Mouse (Mus musculus) C2C12 (cell line): Measurements from ENCODE around the gene Hbs1l. TPM values are rescaled to one million over a fixed set of nuclear protein-coding genes. Genes with fewer than 3 reads are reported as not detected.
A peak's percentile ranks its signal among the peaks of the same experiment; 100 is the strongest.

Source experiments
- H3K27me3 ChIP-seq: one replicate; pipeline ENCODE4 v1.6.1; 2011; ENCODE audit not compliant: control insufficient read depth, insufficient read depth, insufficient read length
- H3K36me3 ChIP-seq: one replicate; pipeline ENCODE4 v1.6.1; 2011; ENCODE audit not compliant: control insufficient read depth, insufficient read depth
- H3K4me3 ChIP-seq: one replicate; pipeline ENCODE4 v1.5.1; 2011; ENCODE audit warnings: mild to moderate bottlenecking, control low read depth; ENCODE audit not compliant: poor library complexity, insufficient read depth, severe bottlenecking
- H3K79me2 ChIP-seq: one replicate; pipeline ENCODE4 v1.6.1; 2011; ENCODE audit not compliant: control insufficient read depth, insufficient read depth
- H3K79me3 ChIP-seq: one replicate; pipeline ENCODE4 v1.6.1; 2011; ENCODE audit warnings: low read depth, control low read depth
- H3ac ChIP-seq: one replicate; pipeline ENCODE3; 2011; ENCODE audit warnings: low read depth; ENCODE audit not compliant: control insufficient read depth, insufficient read length
- CEBPB ChIP-seq: IDR thresholded peaks from one replicate; pipeline ENCODE4 v1.6.1; 2011; ENCODE audit warnings: low read depth, mild to moderate bottlenecking, control low read depth, moderate library complexity
- CTCF ChIP-seq: IDR thresholded peaks from one replicate; pipeline ENCODE4 v1.5.1; 2011; ENCODE audit not compliant: control insufficient read depth, insufficient read depth, insufficient read length
- FOSL1 ChIP-seq: IDR thresholded peaks from one replicate; pipeline ENCODE4 v1.8.0; 2011; ENCODE audit warnings: mild to moderate bottlenecking, low read length; ENCODE audit not compliant: poor library complexity, insufficient read depth, severe bottlenecking
- MAX ChIP-seq: IDR thresholded peaks from one replicate; pipeline ENCODE4 v1.6.1; 2011; ENCODE audit warnings: mild to moderate bottlenecking, control low read depth
- MYOD1 ChIP-seq: IDR thresholded peaks from one replicate; pipeline ENCODE4 v1.6.1; 2011; ENCODE audit warnings: low read depth; ENCODE audit not compliant: control insufficient read depth, insufficient read length
- MYOG ChIP-seq: IDR thresholded peaks from one replicate; pipeline ENCODE4 v1.6.1; 2011; ENCODE audit not compliant: control insufficient read depth, insufficient read length; ENCODE audit errors: extremely low read depth
- USF1 ChIP-seq: IDR thresholded peaks from one replicate; pipeline ENCODE4 v1.6.1; 2011; ENCODE audit warnings: low read depth, mild to moderate bottlenecking, control low read depth, moderate library complexity
- polyA plus RNA-seq: library from polyadenylated mRNA; unstranded; fragments of >200 nt; fragmentation: generic; extraction: Trizol; gene quantifications from one replicate; pipeline ENCODE4 v1.2.1, GENCODE M21; 2012; ENCODE audit warnings: missing spikeins

Hbs1l gene
- polyA plus RNA-seq, 1 experiment: 42.7 TPM

DNA sequence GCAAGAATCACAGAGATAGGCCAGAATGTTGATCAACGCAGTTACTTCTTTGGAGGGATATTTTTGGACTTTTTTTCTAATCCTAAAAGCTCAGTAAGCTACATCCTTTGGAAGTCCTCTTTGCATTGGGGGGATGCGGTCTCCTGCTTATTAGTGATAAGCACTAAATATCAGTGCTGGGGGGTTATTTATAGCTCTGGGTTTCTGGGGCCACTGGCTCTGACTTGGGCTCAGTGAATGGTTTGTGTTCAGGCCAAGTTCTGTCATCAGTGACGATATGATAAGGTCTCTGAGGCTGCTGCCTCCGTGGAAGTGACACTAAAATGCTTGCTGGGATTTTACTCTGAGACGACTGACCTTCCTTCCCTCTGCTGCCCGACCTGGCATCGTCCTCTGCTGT is 104.3 kb downstream of the Hbs1l start:
- no peaks in the 10 kb centered on the region for H3K79me2 ChIP-seq

GRCm38 (mm10) chr10:21400453-21400852 is 104.7 kb downstream of the Hbs1l start:
- H3K79me3 ChIP-seq: no peaks in the 10 kb centered on the region
- no peak overlapping the region for H3ac ChIP-seq
- H3K4me3 ChIP-seq: no peak overlapping the region
- H3K79me2 ChIP-seq: no peaks in the 10 kb centered on the region
- TF ChIP-seq FOSL1 (no peak), MYOD1 (no peak), CTCF (no peak)
- H3K27me3 ChIP-seq: no peaks in the 10 kb centered on the region
- no peaks in the 10 kb centered on the region for H3K36me3 ChIP-seq

More for the DNA sequence above, 104.3 kb downstream of the Hbs1l start:
- TF ChIP-seq CEBPB: no peak
- no peak for TF ChIP-seq CTCF
- TF ChIP-seq MYOG: no peak
- TF ChIP-seq FOSL1: no peak
- TF ChIP-seq MYOD1: no peak
- TF ChIP-seq MAX: no peak
- no peak for TF ChIP-seq USF1
- no peak overlapping the region for H3ac ChIP-seq
- no peak overlapping the region for H3K4me3 ChIP-seq
- no peaks in the 10 kb centered on the region for H3K36me3 ChIP-seq
- H3K79me3 ChIP-seq: no peaks in the 10 kb centered on the region
- H3K27me3 ChIP-seq: no peaks in the 10 kb centered on the region

DNA sequence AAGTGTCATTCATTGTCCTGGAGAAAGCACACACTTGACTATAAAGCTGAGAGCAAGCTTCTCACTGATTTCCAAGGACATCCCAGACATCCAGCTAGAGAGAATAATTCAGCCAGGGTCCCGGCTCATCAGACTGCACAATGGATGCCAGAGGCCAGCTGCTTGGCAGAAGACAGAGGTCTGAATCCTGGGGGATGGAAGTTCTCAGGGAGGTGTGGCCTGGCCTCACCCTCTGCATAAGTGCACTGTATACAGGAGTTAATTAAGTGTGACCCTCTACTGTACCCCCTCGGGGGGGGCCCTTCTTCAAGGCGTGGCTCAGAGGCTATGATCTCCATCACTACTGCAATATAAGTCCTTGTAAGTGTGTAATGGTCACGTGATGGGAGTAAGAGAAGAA is 105.5 kb downstream of the Hbs1l start:
- H3K79me3 ChIP-seq: no peaks in the 10 kb centered on the region
- H3ac ChIP-seq: no peak overlapping the region
- H3K27me3 ChIP-seq: no peaks in the 10 kb centered on the region
- TF ChIP-seq FOSL1 (no peak), CTCF (no peak), MYOD1 (no peak), CEBPB (no peak), MYOG (no peak), MAX (no peak), USF1 (no peak)
- H3K79me2 ChIP-seq: no peaks in the 10 kb centered on the region
- no peak overlapping the region for H3K4me3 ChIP-seq
- no peaks in the 10 kb centered on the region for H3K36me3 ChIP-seq

- Histone ChIP-seq H3ac (no peak overlapping the region), H3K36me3 (no peaks in the 10 kb centered on the region), H3K79me2 (no peaks in the 10 kb centered on the region), H3K27me3 (no peaks in the 10 kb centered on the region), H3K4me3 (no peak overlapping the region), H3K79me3 (no peaks in the 10 kb centered on the region)
- TF ChIP-seq MAX: no peak
- no peak for TF ChIP-seq MYOG
- no peak for TF ChIP-seq USF1
- TF ChIP-seq MYOD1: no peak
Measured at GRCm38 (mm10) chr10:21404822-21405221, 109.0 kb downstream of the Hbs1l start.

DNA sequence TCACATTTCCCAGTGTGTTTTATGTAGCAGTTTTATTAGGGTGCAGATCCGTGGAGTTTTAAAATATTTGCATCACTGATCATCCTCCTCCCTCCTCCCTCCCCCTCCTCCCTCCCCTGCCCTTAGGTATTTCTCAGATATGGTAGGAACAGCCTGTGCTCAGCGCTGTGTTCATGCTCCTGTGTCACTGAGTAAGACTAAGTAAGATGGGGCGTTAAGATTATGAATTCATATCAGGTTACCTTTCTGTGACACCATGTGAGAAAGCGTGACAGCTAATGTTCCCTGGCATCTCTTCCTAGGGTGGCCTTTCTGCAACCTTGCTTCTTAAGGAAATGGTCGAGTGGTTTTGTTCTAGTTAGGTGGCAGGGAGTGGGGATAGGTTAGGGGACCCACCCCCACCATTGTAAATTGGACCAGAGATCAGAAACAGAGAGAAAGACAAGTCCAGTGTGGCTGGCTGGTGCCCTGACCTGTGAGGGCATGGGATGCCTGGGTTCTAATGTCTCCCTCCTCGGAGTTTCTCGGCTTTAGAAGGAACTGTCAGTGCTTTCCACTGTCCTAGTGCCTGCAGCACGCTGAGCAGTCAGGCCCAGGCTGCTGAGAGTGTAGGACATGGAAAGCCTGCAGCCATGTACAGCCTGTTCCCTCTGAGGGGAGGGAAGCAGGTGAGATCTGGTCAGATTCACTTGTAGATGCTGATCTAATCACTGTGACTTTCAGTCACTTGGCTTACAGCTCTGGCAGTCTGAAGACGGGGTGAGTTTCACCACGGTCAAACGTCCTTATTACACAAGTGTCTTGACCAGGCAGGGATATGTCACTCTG is 110.1 kb downstream of the Hbs1l start:
- TF ChIP-seq MYOG: no peak
- no peak for TF ChIP-seq CTCF
- no peak for TF ChIP-seq CEBPB
- no peak for TF ChIP-seq MYOD1
- TF ChIP-seq MAX: no peak
- no peak for TF ChIP-seq FOSL1
- TF ChIP-seq USF1: no peak
- Histone ChIP-seq H3ac (no peak overlapping the region), H3K36me3 (no peaks in the 10 kb centered on the region), H3K79me2 (no peaks in the 10 kb centered on the region), H3K4me3 (no peak overlapping the region), H3K27me3 (no peaks in the 10 kb centered on the region), H3K79me3 (no peaks in the 10 kb centered on the region)

DNA sequence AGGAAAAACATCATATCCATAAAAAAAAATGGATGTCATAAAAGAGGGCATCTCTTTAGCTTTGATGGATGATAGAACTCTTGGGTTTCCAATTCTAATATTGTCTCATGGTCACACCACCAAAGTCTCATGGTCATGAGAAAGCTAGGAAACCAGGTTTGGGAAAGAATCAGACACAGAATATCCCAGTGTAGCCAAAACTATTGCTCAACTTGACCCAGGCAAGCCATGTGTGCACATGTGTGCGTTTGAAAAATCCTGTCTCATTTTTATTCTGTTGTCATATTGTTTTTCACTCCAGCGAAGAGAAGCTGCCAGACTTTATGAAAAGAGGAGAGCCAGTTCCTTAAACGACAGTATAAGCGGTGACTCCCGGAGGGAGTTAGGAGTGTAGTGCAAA is 114.9 kb downstream of the Hbs1l start:
- H3K79me3 ChIP-seq: no peaks in the 10 kb centered on the region
- no peak overlapping the region for H3K4me3 ChIP-seq
- H3K79me2 ChIP-seq: no peaks in the 10 kb centered on the region
- TF ChIP-seq MYOD1 (no peak), FOSL1 (no peak), CEBPB (peak; percentile 21)
- no peaks in the 10 kb centered on the region for H3K36me3 ChIP-seq
- no peak overlapping the region for H3ac ChIP-seq
- no peaks in the 10 kb centered on the region for H3K27me3 ChIP-seq
